Mouse (Mus musculus): ENCODE measurements at regions not wholly inside any gene's neighbourhood (a gene's known extent, or its start where the extent isn't known, plus 50 kb on each side); places are given as distances from the start of the nearest gene placed in this dataset.
A peak's percentile ranks its signal among the peaks of the same experiment; 100 is the strongest.

DNA sequence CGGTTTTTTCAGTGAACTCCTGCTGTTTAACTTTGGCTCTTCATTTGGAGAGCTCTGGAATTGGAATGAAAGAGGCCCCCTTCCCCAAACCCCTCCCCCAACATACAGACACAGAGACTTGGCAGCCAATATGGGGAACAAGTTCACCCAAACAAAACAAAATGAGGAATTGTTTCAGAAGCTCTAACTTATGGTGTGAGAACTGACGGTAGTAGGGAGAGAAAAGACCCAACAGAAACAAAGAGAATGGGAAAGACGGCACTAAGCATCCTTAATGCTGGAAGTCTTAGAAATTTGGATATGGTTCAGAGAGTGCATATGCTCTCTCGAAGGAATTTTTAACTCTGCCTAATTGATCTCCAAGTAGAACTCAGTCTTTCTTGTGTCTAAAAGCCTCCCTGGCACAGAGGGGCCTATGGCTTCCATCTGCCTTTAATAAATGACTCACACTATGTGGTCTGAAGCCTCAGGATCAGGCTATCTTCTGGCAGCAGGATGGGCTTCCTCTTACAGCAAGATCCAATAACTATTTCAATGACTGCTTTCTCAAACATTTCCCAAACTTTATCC, 438.2 kb upstream of the Map3k7 start:
- DNase-seq = no peak

GRCm38 (mm10) chr4:31536811-31537210, 427.1 kb upstream of the Map3k7 start:
- no peak for DNase-seq

DNA sequence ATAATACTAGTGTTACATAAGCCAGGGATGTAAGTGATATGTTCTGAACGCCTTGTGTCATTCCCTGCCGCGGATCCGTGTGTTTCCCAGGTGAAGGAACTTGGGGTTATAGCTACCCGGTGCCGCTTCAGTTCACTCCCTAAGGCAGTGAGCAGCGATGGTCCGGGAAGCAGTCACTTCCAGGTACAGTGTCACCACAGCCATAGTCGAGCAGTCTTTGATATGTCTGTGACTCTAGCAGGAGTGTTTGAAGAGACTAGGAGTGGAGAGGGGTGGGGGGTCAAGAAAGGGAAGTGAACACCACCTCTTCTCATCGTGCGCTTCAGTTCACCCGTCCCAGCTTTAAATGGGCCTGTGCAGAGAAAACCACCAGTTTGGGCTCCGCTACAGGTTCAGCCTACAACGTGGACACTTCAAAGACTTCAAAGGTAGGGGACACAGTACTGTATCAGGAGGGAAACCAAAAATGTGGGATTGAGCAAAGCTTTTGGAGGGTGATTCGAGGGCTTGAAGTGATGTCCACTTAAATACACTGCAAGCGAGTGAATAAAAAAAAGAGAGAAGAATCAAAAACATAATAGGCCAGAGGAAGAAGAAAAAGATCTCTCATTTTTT, 410.0 kb upstream of the Map3k7 start:
- no peak for DNase-seq

GRCm38 (mm10) chr4:31555077-31555476, 408.8 kb upstream of the Map3k7 start:
- no peak for DNase-seq

- DNase-seq = no peak
These were observed 406.6 kb upstream of the Map3k7 start for GRCm38 (mm10) chr4:31557261-31557660.

DNA sequence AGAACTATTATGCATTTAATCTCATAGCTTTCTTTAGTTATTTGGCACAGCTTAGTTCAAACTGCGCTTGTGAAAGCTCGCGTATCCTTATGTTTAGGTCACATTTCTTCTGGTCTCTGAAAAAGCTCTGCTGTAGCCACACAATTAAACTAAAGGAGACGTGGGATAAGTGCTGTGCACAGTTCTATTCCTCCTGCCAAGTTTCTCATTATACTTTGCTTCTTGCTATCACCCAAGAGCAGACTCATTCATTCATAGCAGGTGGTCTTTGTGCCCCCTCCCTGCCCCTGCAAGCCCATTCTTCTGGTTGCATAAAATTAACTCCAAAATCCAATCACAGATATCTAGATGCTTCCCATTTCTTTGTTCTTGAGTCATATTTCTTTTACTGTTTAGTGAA, 403.6 kb upstream of the Map3k7 start:
- DNase-seq = no peak

DNA sequence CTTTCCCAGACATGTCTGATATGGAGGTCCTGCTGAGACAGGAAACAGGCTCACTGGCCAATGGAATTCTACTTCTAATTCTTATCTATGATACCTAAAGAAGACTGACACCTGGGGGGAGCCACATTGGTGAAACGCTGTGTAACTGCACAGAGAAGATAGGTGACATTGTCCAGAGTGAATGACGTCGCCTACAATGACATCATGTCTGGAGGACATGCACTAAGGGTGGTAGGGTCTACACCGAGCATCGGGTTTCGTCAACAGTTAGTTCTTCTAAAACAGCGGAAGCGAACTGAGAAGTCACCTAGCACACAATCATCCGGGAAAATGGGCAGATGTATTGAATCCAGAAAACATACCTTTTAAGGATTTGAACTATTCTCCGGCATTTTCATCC, 402.7 kb upstream of the Map3k7 start:
- DNase-seq = no peak

- DNase-seq = peak; percentile 3
These were observed 402.1 kb upstream of the Map3k7 start for GRCm38 (mm10) chr4:31561823-31562222.

DNA sequence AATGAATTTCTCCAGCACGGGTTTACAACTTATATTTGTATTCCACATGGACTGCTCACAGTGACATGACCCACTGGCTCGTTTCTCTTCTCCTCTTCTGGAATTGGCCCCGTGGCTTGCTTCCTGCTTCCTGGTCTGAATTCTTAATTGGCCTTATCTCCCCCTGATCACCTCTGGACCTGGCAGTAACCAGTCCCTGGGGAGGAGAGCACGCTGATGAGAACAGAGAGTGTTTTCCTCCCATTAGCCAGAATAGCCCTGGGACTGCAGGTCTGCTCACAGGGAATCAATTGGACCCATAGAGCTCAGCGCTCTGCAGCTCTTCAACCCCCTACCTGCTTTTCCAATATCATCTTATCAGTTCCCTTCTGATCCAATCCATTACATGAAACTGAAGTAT, 397.7 kb upstream of the Map3k7 start:
- no peak for DNase-seq

- no peak for DNase-seq
These were observed 397.1 kb upstream of the Map3k7 start for GRCm38 (mm10) chr4:31566834-31567233.

DNA sequence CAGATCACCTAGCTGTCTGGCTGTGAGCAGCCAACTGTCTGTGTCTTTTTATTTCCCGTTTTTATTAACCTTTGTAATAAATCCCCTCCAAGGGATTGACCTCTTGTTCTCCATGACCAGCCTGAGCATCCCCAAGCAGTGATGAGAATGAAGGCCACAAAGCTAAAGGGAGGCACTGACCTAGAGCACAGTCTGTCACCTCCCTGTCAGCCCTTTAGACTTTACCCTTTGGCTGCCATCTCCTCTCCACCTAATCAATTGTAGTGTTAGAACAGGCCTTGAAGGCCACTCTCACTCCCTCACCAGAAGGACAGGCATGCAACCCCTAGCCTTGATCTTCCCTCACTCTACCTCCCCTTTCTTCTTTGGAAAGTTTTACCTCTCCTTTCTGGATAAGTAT, 394.2 kb upstream of the Map3k7 start:
- no peak for DNase-seq

GRCm38 (mm10) chr4:31576982-31577579, 386.8 kb upstream of the Map3k7 start:
- DNase-seq = no peak

DNA sequence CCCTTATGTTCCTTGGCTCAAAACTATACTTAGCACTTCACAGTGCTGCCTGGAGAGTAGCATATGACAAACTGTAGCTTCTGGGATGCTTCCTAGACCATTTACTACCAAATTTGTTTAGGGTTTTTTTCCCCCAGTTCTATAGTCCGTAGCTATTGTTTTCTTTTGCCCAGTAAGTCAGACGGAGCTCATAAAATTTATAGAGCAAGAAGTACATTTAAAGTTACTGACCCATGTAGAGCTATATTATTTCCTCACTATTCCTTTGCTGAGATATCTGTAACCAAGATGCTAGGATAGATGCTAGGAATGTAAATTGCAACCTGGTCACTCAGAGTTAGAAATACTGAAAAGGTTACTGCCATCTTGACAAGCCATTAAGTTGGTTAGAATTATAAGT, 380.4 kb upstream of the Map3k7 start:
- DNase-seq = no peak

GRCm38 (mm10) chr4:31584171-31584570, 379.7 kb upstream of the Map3k7 start:
- DNase-seq = no peak

DNA sequence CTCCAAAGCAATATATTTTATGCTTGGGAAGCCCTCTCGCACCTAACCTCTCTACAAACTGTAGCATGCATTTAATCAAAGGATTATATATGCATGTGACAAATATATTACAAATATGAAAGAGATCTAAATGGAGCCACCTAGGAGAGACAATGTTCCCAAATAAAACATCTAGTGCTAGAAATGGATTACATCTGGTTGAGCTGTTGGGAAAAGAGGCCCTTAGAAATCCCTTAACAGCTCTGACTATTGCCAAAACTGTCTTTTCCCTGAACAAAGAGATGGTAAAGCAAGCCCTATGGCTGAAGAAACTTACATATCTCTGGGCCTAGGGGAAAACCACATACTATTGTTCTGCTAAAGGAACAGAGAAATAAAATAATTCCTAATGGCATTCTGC, 369.8 kb upstream of the Map3k7 start:
- no peak for DNase-seq

DNA sequence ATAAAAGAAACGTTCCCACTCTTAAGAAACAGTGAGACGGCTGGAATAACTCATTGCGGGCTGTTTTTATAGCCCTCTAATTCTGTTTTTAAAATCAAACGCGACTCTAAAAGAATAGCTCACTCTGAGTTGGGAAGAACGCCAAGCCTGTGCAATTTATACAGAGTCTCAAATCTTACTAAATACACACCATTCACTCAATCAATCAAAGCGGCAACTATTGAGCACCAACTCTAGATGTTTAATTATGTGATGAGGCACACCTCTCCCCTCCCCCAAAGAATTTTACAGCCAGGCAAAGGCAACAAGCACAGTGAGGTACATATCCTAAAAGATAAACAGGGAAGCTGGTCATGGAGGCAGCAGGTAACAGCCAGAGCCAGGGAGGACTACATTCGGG, 362.4 kb upstream of the Map3k7 start:
- DNase-seq = no peak

DNA sequence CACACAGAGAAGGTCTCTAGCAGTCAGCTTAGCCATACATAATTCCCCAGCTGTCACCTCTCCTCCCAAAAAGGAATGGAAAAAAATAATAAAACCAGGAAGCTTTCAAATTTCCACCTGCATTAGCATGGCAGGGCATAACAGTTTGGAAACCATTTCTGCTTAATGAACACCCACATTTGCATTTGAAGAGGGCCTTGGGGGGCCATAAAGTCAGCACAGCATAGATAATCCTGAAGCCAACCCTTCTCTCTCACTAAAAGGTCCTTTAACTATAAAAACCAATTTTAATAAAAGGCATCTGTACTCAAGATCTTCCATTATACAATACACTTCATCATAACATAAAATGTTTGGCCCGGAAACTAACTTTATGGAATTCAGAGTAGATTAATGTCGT, 360.1 kb upstream of the Map3k7 start:
- DNase-seq = no peak

GRCm38 (mm10) chr4:31608811-31609210, 355.1 kb upstream of the Map3k7 start:
- no peak for DNase-seq

- no peak for DNase-seq
These were observed 354.3 kb upstream of the Map3k7 start for GRCm38 (mm10) chr4:31609559-31609958.

DNA sequence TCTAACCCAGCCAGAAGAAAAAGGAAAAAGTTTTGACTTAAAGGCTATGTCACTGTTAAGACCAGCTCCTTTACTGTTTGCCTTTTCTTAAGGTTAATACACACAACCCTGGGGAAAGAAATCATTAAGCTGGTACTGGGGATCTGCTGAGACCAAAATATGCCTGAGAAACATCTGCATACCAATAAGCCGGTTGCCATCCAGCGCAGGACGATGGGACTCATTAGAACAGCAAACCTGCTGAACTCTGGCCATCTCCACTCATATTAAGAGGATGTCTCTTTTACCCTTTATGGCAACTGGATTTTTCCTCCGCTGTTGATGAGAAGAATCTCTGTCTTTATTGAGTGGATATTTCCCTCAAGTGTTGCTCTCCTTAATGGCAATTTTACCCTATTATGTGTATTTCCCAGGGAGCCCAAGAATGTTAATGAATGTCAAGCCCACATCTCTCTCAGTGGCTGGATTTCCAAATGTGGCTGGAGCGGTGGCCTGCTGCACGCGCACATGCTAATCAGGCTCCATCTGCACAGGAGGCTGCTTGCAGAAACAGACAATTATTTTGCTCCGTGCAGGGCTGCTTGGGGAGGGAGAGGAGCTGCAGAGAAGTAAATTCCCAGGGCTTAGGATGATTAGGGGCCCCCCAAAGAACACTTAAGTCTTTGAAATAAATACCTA, 351.6 kb upstream of the Map3k7 start:
- no peak for DNase-seq

GRCm38 (mm10) chr4:31612825-31613514, 350.9 kb upstream of the Map3k7 start:
- DNase-seq = no peak

GRCm38 (mm10) chr4:31617572-31617971, 346.3 kb upstream of the Map3k7 start:
- DNase-seq = no peak

- no peak for DNase-seq
These were observed 345.9 kb upstream of the Map3k7 start for GRCm38 (mm10) chr4:31618026-31618425.

DNA sequence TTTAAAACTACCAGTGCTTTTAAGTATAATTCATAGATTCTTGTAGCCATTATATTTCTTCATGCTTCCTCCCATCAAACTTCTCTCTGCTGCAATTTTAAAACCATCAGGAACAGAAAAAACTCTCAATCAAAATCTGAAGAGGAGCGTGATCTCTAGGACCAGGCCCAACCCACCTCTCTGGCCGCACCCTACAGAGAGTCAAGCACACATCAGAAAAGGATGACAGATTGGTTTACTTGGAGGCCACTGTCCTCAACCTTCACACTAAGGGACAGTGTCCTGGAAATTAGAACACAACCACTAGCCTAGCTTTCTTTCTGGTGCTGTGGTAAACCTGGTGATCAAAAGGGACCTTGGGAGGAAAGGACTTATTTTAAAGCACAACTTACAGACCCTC, 342.7 kb upstream of the Map3k7 start:
- no peak for DNase-seq
